Mouse (Mus musculus) lung, postnatal 0 days (tissue): ENCODE measurements around the gene Mtr. TPM values are rescaled to one million over a fixed set of nuclear protein-coding genes. Genes with fewer than 3 reads are reported as not detected.
"Not testable (repeated sequence)": the region's sequence is repeated elsewhere in the genome, so short reads cannot be mapped to it uniquely, and the experiment has no call there.

Experiments used
- ATAC-seq: fragments of 200-750 bp; cut with Nextera tagmentation; 2 replicates; pipeline ENCODE4 v1.8.0; 2017; ENCODE audit warnings: moderate library complexity
- DNase-seq: peaks from one replicate; pipeline ENCODE4 v3.0.0-alpha.2; 2016; ENCODE audit warnings: low spot score
- H3K27ac ChIP-seq: fragments of 300-500 bp; sonication (generic); 2 replicates; pipeline ENCODE4 v1.5.1; 2014; ENCODE audit warnings: antibody characterized with exemption, mild to moderate bottlenecking, low read length, mixed read lengths
- H3K27me3 ChIP-seq: fragments of 300-500 bp; sonication (generic); replicated peaks from 2 replicates; pipeline ENCODE4 v1.6.1; 2014; ENCODE audit warnings: low read length, mixed read lengths; ENCODE audit not compliant: insufficient read depth
- H3K36me3 ChIP-seq: fragments of 300-500 bp; sonication (generic); 2 replicates; pipeline ENCODE4 v1.6.1; 2014; ENCODE audit warnings: low read length, mixed read lengths; ENCODE audit not compliant: insufficient read depth
- H3K4me1 ChIP-seq: fragments of 300-500 bp; sonication (generic); 2 replicates; pipeline ENCODE4 v1.6.1; 2014; ENCODE audit warnings: antibody characterized with exemption, low read depth, low read length, mixed read lengths; ENCODE audit not compliant: insufficient read depth
- H3K4me2 ChIP-seq: fragments of 300-500 bp; sonication (generic); replicated peaks from 2 replicates; pipeline ENCODE4 v1.6.1; 2014; ENCODE audit warnings: low read depth, mild to moderate bottlenecking, low read length, moderate library complexity, mixed read lengths
- H3K4me3 ChIP-seq: fragments of 300-500 bp; sonication (generic); 2 replicates; pipeline ENCODE4 v1.5.1; 2014; ENCODE audit warnings: low read depth, low read length
- H3K9ac ChIP-seq: fragments of 300-500 bp; sonication (generic); replicated peaks from 2 replicates; pipeline ENCODE4 v1.6.1; 2014; ENCODE audit warnings: low read depth, mild to moderate bottlenecking
- H3K9me3 ChIP-seq: fragments of 300-500 bp; sonication (generic); 2 replicates; pipeline ENCODE4 v1.6.1; 2016; ENCODE audit warnings: low read length, mixed read lengths
- CTCF ChIP-seq: IDR thresholded peaks from 2 replicates; pipeline ENCODE4 v1.5.1; 2016; ENCODE audit warnings: antibody characterized with exemption, mild to moderate bottlenecking
- EP300 ChIP-seq: IDR thresholded peaks from 2 replicates; pipeline ENCODE4 v1.6.1; 2016; ENCODE audit warnings: antibody characterized with exemption, mild to moderate bottlenecking, control low read depth
- WGBS: fragments of 180-500 bp; shearing (Covaris S2); extraction: QIAGEN DNeasy Blood & Tissue Kit; methylation state at CpG from one replicate; pipeline ENCODE4 v1.1.7; 2014; 5-methylcytosine and 5-hydroxymethylcytosine counted together
- polyA plus RNA-seq: library from polyadenylated mRNA; unstranded; fragments of >200 nt; fragmentation: Nextera tagmentation; extraction: Ambion mirVana; gene quantifications from 2 replicates; pipeline ENCODE4 v1.2.1, GENCODE M21; 2015

Mtr gene
- polyA plus RNA-seq, 1 experiment from 2014 or later: 5.2 TPM

DNA sequence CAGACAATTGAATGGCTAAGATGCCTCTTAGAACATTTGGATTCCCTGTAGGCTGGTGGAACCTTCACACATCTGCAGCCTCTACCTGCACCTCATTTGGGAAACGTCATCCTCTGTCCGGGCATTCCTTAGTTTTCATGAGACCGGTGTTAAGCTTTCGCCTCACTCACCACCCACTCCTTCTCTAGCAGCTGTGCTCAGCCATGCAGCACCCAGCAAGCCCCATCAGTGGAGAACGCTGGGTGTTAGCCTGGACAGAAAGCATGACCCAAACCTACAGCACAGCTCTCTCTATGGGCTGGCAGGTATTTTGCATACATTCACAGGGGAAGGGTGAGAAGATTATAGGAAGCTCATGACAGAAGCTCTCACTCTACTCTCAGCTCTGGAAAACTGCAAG, 114.6 kb downstream of the Mtr start:
- no peak overlapping the region for H3K4me3 ChIP-seq
- H3K9me3 ChIP-seq: no peaks in the 10 kb centered on the region
- no peak for DNase-seq
- WGBS: 84% methylated on average over 5 of the region's 5 CpGs
- TF ChIP-seq EP300 (no peak), CTCF (no peak)
- no peaks in the 10 kb centered on the region for H3K36me3 ChIP-seq
- no peak overlapping the region for H3K4me2 ChIP-seq
- no peak for ATAC-seq
- no peaks in the 10 kb centered on the region for H3K27me3 ChIP-seq
- H3K9ac ChIP-seq: no peak overlapping the region
- no peaks in the 10 kb centered on the region for H3K4me1 ChIP-seq
- H3K27ac ChIP-seq: no peak overlapping the region

GRCm38 (mm10) chr13:12136461-12136860, 121.5 kb downstream of the Mtr start:
- not testable (repeated sequence) for H3K9me3 ChIP-seq, H3K4me2 ChIP-seq, H3K9ac ChIP-seq, H3K36me3 ChIP-seq, DNase-seq, H3K4me1 ChIP-seq, H3K27ac ChIP-seq, H3K4me3 ChIP-seq, H3K27me3 ChIP-seq, ATAC-seq
- TF ChIP-seq EP300: peak; percentile 56; the same call in 1 of the 2 replicates
- 67% methylated on average over 10 of the region's 10 CpGs for WGBS

DNA sequence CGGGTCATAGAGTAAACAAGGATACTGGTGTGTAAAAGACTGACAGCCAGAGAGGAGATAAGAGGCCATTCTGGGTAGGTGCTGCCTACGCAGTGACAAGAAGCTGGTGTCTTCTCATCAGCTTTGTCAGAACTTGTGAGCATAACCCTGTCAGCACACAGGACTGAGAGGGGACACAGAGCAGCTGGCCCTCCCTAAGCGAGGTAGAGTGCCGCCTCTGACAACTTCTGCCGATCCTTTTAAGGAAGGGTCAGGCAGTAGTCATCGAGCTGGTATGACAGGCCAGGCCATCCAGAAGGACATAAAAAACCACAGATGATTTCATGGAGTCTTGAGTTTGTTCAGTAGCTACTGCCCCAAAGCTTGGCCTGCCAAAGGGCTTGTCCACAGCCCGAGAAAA, 124.4 kb downstream of the Mtr start:
- no peaks in the 10 kb centered on the region; the same call in 1 of the 2 replicates for H3K4me1 ChIP-seq
- 27% methylated on average over 7 of the region's 7 CpGs for WGBS
- peak; percentile 67 for DNase-seq

More for the DNA sequence above, 124.4 kb downstream of the Mtr start:
- Histone ChIP-seq H3K27me3 (no peaks in the 10 kb centered on the region), H3K9ac (no peak overlapping the region), H3K4me2 (no peak overlapping the region), H3K4me3 (no peak overlapping the region), H3K9me3 (no peaks in the 10 kb centered on the region), H3K27ac (no peak overlapping the region), H3K36me3 (no peaks in the 10 kb centered on the region)
- TF ChIP-seq CTCF (no peak), EP300 (no peak)
- peak; percentile 86 for ATAC-seq

Other genes starting within 250 kb of the Mtr start
- gene Ryr2, start 151.2 kb downstream of the Mtr start, polyA plus RNA-seq: 0.78 and 1.0 TPM in 2 replicates
- 16.1 and 18.7 TPM in 2 replicates for gene Actn2, start 82.6 kb upstream of the Mtr start, polyA plus RNA-seq
- 7.7 TPM in 2 replicates for gene Heatr1, start 136.9 kb upstream of the Mtr start, polyA plus RNA-seq
- gene Lgals8, start 206.8 kb upstream of the Mtr start, polyA plus RNA-seq: 28.4 and 33.1 TPM in 2 replicates